Mouse (Mus musculus) midbrain, postnatal 0 days (tissue): ENCODE data around the gene Cldn4. TPM values are rescaled to one million over a fixed set of nuclear protein-coding genes. Genes with fewer than 3 reads are reported as not detected.
A peak's percentile ranks its signal among the peaks of the same experiment; 100 is the strongest.

Experiments
- ATAC-seq: fragments of 200-750 bp; cut with Nextera tagmentation; 2 replicates; pipeline ENCODE4 v1.8.0; 2017; ENCODE audit warnings: moderate number of reproducible peaks, mild to moderate bottlenecking, moderate TSS enrichment, moderate library complexity; ENCODE audit not compliant: low FRiP score
- DNase-seq: peaks from one replicate; pipeline ENCODE4 v3.0.0-alpha.2; 2015; ENCODE audit warnings: low spot score
- H3K27ac ChIP-seq: fragments of 300-500 bp; sonication (generic); 2 replicates; pipeline ENCODE4 v1.5.1; 2014; ENCODE audit warnings: low read depth, mild to moderate bottlenecking, low read length, mixed read lengths
- H3K27me3 ChIP-seq: fragments of 300-500 bp; sonication (generic); 2 replicates; pipeline ENCODE4 v1.6.1; 2014; ENCODE audit warnings: low read length, control low read depth, mixed read lengths; ENCODE audit not compliant: insufficient read depth
- H3K36me3 ChIP-seq: fragments of 300-500 bp; sonication (generic); 2 replicates; pipeline ENCODE4 v1.6.1; 2014; ENCODE audit warnings: low read length, control low read depth, mixed read lengths; ENCODE audit not compliant: insufficient read depth
- H3K4me1 ChIP-seq: fragments of 300-500 bp; sonication (generic); 2 replicates; pipeline ENCODE4 v1.6.1; 2014; ENCODE audit warnings: mild to moderate bottlenecking, control low read depth, antibody characterized with exemption, low read length, mixed read lengths; ENCODE audit not compliant: insufficient read depth
- H3K4me2 ChIP-seq: fragments of 300-500 bp; sonication (generic); 2 replicates; pipeline ENCODE4 v1.6.1; 2014; ENCODE audit warnings: low read depth, mild to moderate bottlenecking, low read length, mixed read lengths; ENCODE audit not compliant: poor library complexity, severe bottlenecking
- H3K4me3 ChIP-seq: fragments of 300-500 bp; sonication (generic); 2 replicates; pipeline ENCODE4 v1.5.1; 2014; ENCODE audit warnings: low read depth, mild to moderate bottlenecking, low read length, moderate library complexity
- H3K9ac ChIP-seq: fragments of 300-500 bp; sonication (generic); replicated peaks from 2 replicates; pipeline ENCODE4 v1.6.1; 2014; ENCODE audit warnings: mild to moderate bottlenecking, low read length, moderate library complexity, mixed read lengths; ENCODE audit not compliant: poor library complexity, severe bottlenecking
- H3K9me3 ChIP-seq: fragments of 300-500 bp; sonication (generic); 2 replicates; pipeline ENCODE4 v1.6.1; 2016; ENCODE audit warnings: low read length, control low read depth
- CTCF ChIP-seq: IDR thresholded peaks from 2 replicates; pipeline ENCODE4 v1.5.1; 2016; ENCODE audit warnings: antibody characterized with exemption, mild to moderate bottlenecking
- WGBS: fragments of 180-500 bp; shearing (Covaris S2); extraction: QIAGEN DNeasy Blood & Tissue Kit; methylation state at CpG from one replicate; pipeline ENCODE4 v1.1.7; 2014; 5-methylcytosine and 5-hydroxymethylcytosine counted together
- polyA plus RNA-seq: library from polyadenylated mRNA; unstranded; fragments of >200 nt; fragmentation: Nextera tagmentation; extraction: Ambion mirVana; gene quantifications from 2 replicates; pipeline ENCODE4 v1.2.1, GENCODE M21; 2015
- total RNA-seq: library from RNA; depleted of rRNA; stranded (reverse); fragments of >200 nt; gene quantifications from 2 replicates; pipeline ENCODE4 v1.2.3, GENCODE M21; 2014

Gene Cldn4
- total and polyA plus RNA-seq, 2 experiments from 2014 or later, result 0.77 TPM; not detected in 1

- 0 out of 2 replicates have a peak, but pooled peaks cover 4% of the 10 kb centered on the region for H3K4me1 ChIP-seq
- no peak overlapping the region for H3K9ac ChIP-seq
- WGBS, result 92% methylated on average over 8 of the region's 8 CpGs
- no peak overlapping the region for H3K4me2 ChIP-seq
- H3K9me3 ChIP-seq, result no peaks in the 10 kb centered on the region
- TF ChIP-seq CTCF, result no peak
- H3K36me3 ChIP-seq, result no peaks in the 10 kb centered on the region
- H3K4me3 ChIP-seq, result no peak overlapping the region
- DNase-seq (no peak), ATAC-seq (no peak)
- H3K27me3 ChIP-seq, result no peaks in the 10 kb centered on the region
- no peak overlapping the region for H3K27ac ChIP-seq
These were observed 13.5 kb downstream of the Cldn4 start for GRCm38 (mm10) chr5:134933281-134933680.

- ATAC-seq, result 0 out of 2 replicates have a peak, but pooled peaks have one; percentile 47
- Histone ChIP-seq H3K4me2 (peak overlapping the region; percentile 95), H3K4me3 (peak overlapping the region; percentile 69), H3K9ac (no peak overlapping the region; the same call in 1 of the 2 replicates), H3K27ac (no peak overlapping the region), H3K27me3 (no peaks in the 10 kb centered on the region), H3K4me1 (0 out of 2 replicates have a peak, but pooled peaks cover 4% of the 10 kb centered on the region), H3K36me3 (no peaks in the 10 kb centered on the region), H3K9me3 (no peaks in the 10 kb centered on the region)
- peak; percentile 51 for TF ChIP-seq CTCF
- WGBS, result 40% methylated on average over 9 of the region's 9 CpGs
- peak; percentile 69 for DNase-seq
These were observed 13.8 kb downstream of the Cldn4 start for GRCm38 (mm10) chr5:134932903-134933276.

GRCm38 (mm10) chr5:134932179-134932902 lies 14.4 kb downstream of the Cldn4 start, which contains the start of gene Mettl27:
Gene Mettl27, plus strand, starts transcription at chr5:134932368.
- Histone ChIP-seq H3K4me3 (peak within 1 kb of the TSS; percentile 69), H3K4me2 (peak within 1 kb of the TSS; percentile 95), H3K4me1 (0 out of 2 replicates have a peak, but pooled peaks cover 4% of the 10 kb centered on the region), H3K27me3 (no peaks in the 10 kb centered on the region), H3K36me3 (no peaks in the 10 kb centered on the region), H3K27ac (no peak within 1 kb of the TSS), H3K9ac (peak within 1 kb of the TSS; percentile 72), H3K9me3 (no peaks in the 10 kb centered on the region)
- under 1% methylated on average over 41 of the region's 41 CpGs for WGBS
- no peak for TF ChIP-seq CTCF
- DNase-seq (peak; percentile 93), ATAC-seq (peak; percentile 93)

GRCm38 (mm10) chr5:134929988-134930387 lies 16.7 kb downstream of the Cldn4 start:
- no peaks in the 10 kb centered on the region for H3K36me3 ChIP-seq
- TF ChIP-seq CTCF, result no peak
- ATAC-seq (no peak), DNase-seq (no peak)
- no peak overlapping the region for H3K27ac ChIP-seq
- no peak overlapping the region for H3K4me2 ChIP-seq
- H3K4me1 ChIP-seq, result 0 out of 2 replicates have a peak, but pooled peaks cover 4% of the 10 kb centered on the region
- H3K9me3 ChIP-seq, result no peaks in the 10 kb centered on the region
- no peaks in the 10 kb centered on the region for H3K27me3 ChIP-seq
- H3K4me3 ChIP-seq, result no peak overlapping the region
- no peak overlapping the region for H3K9ac ChIP-seq
- 90% methylated on average over 2 of the region's 2 CpGs for WGBS

GRCm38 (mm10) chr5:134926726-134927125 lies 20.0 kb downstream of the Cldn4 start:
- WGBS, result 79% methylated on average over 4 of the region's 4 CpGs
- H3K9ac ChIP-seq, result no peak overlapping the region
- H3K4me3 ChIP-seq, result no peak overlapping the region
- no peak overlapping the region for H3K27ac ChIP-seq
- no peak for TF ChIP-seq CTCF
- no peaks in the 10 kb centered on the region for H3K9me3 ChIP-seq
- no peaks in the 10 kb centered on the region for H3K36me3 ChIP-seq
- ATAC-seq (no peak), DNase-seq (no peak)
- H3K4me2 ChIP-seq, result no peak overlapping the region
- H3K4me1 ChIP-seq, result no peaks in the 10 kb centered on the region
- no peaks in the 10 kb centered on the region for H3K27me3 ChIP-seq

GRCm38 (mm10) chr5:134923141-134923540 lies 23.6 kb downstream of the Cldn4 start:
- ATAC-seq, result no peak
- no peak overlapping the region for H3K9ac ChIP-seq
- no peak overlapping the region for H3K27ac ChIP-seq
- DNase-seq, result no peak
- no peaks in the 10 kb centered on the region for H3K36me3 ChIP-seq
- no peak overlapping the region for H3K4me2 ChIP-seq
- no peak overlapping the region for H3K4me3 ChIP-seq
- no peaks in the 10 kb centered on the region for H3K27me3 ChIP-seq
- no peak for TF ChIP-seq CTCF
- 59% methylated on average over 6 of the region's 6 CpGs for WGBS
- no peaks in the 10 kb centered on the region for H3K9me3 ChIP-seq
- H3K4me1 ChIP-seq, result no peaks in the 10 kb centered on the region
